Mouse (Mus musculus) brain, adult 2 months (tissue): ENCODE measurements around the gene Cxcr2.

ENCODE experiments used
- DNase-seq: peaks from one replicate; pipeline ENCODE4 v3.0.0; 2011; ENCODE audit warnings: low read depth, low spot score

Cxcr2 gene

DNA sequence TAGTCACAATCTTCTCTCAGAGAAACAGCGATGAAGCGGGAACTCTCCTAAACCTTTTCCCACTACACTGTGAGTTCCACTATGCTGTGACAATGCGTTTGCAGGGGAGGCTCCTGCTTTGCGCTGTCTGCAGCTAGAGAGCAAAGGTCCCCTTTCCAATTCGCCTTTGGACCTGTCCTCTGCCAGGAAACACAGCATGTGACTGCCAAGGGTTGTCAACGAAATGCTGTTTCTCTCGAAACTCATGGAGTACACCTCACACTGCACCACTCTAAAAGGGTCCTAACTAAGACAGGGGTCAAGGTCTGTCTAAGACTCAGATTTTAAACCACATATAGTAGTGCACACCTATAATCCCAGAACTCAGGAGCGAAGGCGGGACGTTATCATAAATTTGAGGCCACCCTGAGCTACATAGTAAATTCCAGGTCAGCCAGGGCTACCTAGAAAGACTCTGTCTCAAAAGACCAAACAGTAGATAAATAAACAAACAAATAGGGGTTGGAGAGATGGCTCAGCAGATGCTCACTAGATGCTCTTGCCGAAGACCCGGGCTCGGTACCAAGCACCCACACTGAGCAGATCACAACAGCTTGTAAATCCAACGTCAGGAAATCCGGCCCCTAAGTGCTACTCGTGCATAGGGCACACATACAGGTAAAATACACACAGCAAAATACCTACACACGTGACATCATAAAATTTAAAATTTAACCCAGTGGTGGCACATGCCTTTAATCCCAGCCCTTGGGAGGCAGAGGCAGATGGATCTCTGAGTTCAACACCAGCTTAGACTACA, 43.0 kb downstream of the Cxcr2 start:
- no peak for DNase-seq

DNA sequence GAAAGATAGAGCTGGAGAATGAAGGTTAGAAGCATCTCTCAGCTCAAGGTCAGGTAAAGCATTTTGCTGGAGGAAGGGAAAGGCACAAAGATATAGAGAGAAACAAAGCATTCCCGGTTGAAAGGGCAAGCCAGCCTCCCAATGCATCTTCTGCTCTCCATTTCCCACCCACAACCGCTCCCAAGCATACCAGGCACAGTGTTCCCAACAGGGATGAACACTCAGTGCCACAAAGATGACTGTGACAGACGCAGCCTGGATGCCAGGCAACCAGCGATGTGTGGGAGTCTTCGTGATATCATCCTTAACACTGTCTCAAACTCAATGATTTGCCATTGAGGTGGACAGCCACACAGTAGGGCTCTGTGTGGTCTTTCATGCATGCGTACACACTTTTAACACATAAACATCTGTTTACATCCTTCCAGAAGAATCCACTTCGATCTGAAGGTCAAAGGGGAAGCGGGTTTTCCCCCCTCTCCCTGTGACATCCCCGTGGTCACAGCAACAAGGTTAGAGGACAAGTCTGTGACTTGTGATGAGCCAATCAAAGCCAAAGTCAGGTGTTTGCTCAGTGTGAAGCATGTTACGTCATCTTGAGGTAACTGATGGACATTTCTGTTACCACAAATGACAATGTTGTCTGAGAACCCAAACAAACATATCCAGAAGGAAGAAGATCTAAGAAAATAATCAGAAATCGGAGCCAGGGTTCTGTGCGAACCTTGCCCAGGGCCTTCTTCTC, 44.1 kb downstream of the Cxcr2 start:
- DNase-seq, result peak; percentile 84

DNA sequence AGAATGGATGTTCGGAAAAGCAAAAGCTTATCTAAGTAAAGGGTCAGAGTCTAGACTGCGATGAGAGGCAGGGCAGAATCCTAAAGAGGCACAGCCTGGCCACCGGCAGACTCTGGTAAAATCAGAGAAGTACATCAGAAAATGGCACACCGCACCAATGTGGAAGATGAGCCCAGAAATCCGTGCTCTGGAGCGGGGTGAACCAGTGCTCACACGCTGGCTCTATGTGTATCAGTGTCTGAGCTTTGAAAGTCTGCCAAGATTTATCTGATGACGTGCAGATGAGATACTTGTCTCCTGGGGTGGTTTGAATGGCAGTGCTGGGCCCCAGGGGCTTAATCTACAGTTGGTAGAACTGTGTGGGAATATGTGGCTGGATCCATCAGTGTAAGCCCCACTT, 45.3 kb downstream of the Cxcr2 start:
- peak; percentile 32 for DNase-seq

DNA sequence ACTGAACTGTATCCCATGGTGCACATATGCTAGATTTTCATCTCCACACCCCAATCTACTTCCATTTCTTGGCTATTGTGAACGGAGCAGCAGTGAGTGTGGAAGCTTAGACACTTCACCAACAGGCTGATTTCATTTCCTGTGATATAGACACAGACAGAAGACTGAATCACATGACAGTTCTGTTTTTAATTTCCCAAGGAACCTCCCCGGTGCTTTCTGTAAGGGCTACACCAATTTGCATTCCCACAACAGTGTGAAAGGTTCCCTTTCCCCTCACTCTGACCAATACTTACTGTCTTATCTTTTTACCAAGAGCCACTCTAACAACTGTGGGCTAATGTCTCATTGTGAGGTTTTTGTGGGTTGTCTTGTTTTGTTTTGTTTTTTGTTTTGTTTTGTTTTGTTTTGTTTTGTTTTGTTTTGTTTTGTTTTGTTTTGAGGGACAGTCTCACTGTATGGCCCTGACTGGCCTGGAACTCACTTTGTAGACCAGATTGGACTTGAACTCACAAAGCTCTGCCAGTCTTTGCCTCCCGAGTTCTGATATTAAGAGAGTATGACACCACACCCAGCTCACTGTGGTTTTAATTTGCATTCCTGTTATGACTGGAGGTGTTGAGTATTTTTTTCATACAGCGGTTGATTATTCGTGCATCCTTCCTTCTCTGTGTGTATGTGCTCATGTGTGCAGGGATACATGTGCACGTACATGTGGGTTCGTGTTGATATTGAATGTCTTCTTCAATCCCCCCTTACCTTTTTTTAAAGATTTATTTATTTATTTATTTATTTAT, 47.5 kb downstream of the Cxcr2 start:
- no peak for DNase-seq

DNA sequence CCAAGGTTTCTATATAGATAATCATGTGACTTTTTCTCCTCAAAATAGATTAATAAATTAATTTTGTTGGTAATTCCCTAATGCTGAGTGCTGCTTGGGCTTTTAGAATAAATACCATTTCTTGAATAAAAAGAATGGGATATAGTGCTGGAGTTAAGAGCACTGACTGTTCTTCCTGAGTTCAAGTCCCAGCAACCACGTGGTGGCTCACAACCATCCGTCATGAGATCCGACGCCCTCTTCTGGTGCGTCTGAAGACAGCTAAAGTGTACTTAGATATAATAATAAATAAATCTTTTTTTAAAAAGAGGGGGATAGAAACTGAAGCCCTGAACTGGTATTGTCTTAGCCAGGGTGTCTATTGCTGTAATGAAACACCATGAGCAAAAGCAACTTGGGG, 49.7 kb downstream of the Cxcr2 start:
- DNase-seq, result no peak

DNA sequence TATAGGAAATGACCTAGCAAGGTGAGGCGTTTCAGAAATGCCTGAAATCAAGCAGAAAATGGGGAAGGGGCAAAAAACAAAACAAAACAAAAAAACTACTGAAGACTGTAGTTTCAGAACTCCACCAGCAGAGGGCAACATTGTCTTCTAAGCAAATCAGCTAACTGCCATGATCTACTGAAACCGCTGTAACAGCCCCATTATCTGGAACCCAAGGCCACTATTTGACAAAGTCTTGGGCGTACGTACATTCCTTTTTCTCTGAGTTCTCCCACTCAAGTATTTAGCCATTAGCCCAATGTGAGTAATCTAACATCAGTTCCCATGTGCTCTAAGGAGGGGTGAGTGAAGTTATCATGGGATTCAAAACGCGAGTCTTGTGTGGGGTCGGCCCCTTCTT, 52.1 kb downstream of the Cxcr2 start:
- DNase-seq, result peak; percentile 69

DNA sequence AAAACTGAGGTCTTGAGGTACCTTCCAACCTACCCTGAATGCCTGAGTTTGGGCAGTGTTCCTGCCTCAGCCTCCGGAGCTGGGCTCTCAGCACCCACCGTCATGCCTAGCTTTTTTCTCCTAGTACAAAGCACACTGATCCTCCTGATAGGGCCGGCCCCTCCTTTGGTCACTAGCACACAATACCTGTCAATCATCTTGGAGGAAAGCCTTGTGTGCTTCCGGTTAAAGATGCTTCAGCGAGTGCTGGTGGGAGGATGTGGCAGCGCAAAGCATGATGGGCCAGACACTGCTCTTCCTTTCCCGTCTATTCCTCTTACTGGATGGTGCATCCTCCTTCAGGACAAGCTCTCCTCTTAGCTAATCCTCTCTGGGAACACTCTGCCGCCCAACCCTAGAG, 52.9 kb downstream of the Cxcr2 start:
- DNase-seq, result no peak

DNA sequence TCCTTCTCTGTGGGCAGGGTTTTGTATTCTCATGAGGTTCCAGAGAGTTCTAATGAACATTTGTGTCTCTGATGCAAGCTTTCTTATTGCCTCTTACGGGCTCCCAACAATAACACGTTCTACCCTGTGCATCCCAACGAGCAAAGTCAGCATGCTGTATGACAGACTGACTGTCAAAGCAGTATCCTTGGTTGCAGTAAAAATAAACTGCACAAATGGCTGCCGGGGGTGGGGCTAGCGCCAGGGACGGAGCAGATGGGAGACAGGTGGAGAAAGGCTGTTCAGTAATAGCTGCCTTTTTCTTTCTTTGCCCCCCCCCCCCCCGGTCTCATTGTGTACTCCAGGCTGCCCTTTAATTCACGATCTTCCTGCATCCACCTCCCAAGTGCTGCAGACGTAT, 54.1 kb downstream of the Cxcr2 start:
- peak; percentile 70 for DNase-seq

DNA sequence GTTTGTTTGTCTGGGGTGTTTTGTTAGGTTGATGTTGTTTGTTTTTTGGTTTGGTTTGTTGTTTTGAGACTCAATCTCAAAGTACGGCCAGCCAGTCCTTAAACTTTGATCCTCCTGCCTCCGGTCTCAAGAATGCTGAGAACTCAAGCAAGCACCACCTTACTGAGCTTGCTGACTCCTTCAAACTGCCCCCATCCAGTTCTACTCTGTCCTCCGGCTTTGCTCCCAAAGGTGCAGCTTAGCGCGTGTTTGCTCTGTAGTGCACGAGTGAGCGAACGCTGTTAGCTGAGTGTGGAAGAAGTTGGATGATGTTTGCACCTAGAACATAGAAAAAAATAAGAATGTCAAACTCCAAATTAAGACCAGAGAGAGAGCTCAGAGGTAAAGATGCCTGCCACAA, 55.2 kb downstream of the Cxcr2 start:
- no peak for DNase-seq
